Mouse (Mus musculus): ENCODE data around the gene Spen. TPM values are rescaled to one million over a fixed set of nuclear protein-coding genes. Genes with fewer than 3 reads are reported as not detected.
"Not testable (repeated sequence)": the region's sequence is repeated elsewhere in the genome, so short reads cannot be mapped to it uniquely, and the experiment has no call there.

Gene Spen
- polyA plus RNA-seq, 1 experiment from 2014 or later, result 9.1 TPM

DNA sequence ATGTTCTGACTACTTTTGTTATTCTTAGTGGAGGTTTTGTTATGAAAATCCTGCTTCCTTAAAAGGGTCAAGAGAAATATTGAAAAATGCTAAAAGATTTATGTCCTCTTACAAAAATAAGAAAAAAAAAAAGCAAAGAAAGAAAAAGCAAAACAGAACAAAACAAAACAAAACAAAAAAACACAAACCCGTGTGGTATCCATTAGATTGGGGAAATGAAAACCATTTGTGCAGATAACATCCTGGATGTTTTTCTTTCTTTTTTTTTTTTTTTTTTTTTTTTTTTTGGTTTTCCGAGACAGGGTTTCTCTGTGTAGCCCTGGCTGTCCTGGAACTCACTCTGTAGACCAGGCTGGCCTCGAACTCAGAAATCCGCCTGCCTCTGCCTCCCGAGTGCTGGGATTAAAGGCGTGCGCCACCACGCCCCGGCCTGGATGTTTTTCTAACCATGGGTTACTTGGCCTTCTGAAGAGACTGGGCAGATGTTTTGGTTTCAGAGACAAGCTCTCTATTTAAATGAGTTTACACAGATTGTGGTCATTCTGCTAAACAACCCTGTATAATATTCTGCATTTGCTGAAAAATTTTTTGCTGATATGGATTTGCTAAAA lies 16.0 kb upstream of the Spen start:
- peaks cover 11% of the 10 kb centered on the region for H3K4me1 ChIP-seq (replicated peaks; ENCODE audit: control insufficient read depth, insufficient read depth, low read length)
- 90% methylated on average over 8 of the region's 9 CpGs for WGBS
- not testable (repeated sequence) for H3K9ac ChIP-seq (ENCODE audit: low read depth, low read length); H3K27me3 ChIP-seq (replicated peaks; ENCODE audit: control insufficient read depth, insufficient read depth, low read length); DNase-seq (ENCODE audit: low spot score); ATAC-seq (replicated peaks; ENCODE audit: low FRiP score); H3K4me3 ChIP-seq (ENCODE audit: low read depth, low read length); H3K9me3 ChIP-seq (ENCODE audit: control insufficient read depth, low read length); H3K36me3 ChIP-seq (ENCODE audit: control insufficient read depth, insufficient read depth, low read length); H3K27ac ChIP-seq (ENCODE audit: low read depth, low read length); H3K4me2 ChIP-seq

DNA sequence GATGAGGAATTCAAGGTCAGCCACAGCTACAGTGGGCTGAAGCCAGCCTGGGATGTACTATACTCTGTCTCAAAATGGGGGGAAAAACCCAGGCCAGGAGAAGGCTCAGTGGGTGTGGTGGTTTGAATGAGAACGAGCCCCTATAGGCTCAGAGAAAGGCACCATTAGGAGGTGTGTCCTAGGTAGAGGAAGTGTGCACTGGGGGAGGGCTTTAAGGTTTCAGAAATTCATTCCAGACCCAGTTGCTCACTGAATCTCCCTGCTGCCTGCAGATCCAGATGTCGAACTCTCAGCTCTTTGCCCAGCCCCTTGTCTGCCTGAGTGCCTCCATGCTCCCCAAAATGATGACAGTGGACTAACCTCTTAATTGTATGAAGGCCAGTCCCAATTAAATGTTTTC lies 14.1 kb upstream of the Spen start:
- Histone ChIP-seq H3K9ac (ENCODE audit: low read depth, low read length) (no peak overlapping the region), H3K36me3 (ENCODE audit: control insufficient read depth, insufficient read depth, low read length) (no peaks in the 10 kb centered on the region), H3K4me3 (ENCODE audit: low read depth, low read length) (no peak overlapping the region), H3K27ac (ENCODE audit: low read depth, low read length) (no peak overlapping the region), H3K9me3 (ENCODE audit: control insufficient read depth, low read length) (no peaks in the 10 kb centered on the region), H3K4me1 (replicated peaks; ENCODE audit: control insufficient read depth, insufficient read depth, low read length) (0 out of 2 replicates have a peak, but pooled peaks cover under 1% of the 10 kb centered on the region), H3K4me2 (no peak overlapping the region), H3K27me3 (replicated peaks; ENCODE audit: control insufficient read depth, insufficient read depth, low read length) (no peaks in the 10 kb centered on the region)
- WGBS, result 37% methylated on average over 2 of the region's 2 CpGs
- ATAC-seq (replicated peaks; ENCODE audit: low FRiP score) (peak; percentile 84), DNase-seq (ENCODE audit: low spot score) (no peak)

DNA sequence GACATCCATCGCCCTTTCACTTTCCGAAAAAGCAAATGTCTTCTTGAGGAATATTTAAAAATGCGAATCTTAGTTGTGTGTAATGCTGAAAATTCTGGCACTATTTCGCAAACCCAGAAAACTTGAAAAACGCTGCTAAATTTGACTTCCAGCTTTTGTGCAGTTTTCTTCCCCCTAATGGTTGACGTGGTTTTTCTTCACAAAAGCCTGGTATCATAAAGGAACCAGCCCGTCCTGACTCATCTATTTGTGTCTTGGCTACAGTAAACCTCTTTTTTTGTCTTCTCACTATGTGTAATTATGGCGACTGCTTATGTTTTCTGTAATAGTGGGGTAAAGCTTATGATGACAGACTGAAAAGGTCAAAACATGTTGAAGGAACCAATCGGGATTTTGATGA lies 8.9 kb upstream of the Spen start:
- H3K36me3 ChIP-seq (ENCODE audit: control insufficient read depth, insufficient read depth, low read length), result no peaks in the 10 kb centered on the region
- no peaks in the 10 kb centered on the region for H3K27me3 ChIP-seq (replicated peaks; ENCODE audit: control insufficient read depth, insufficient read depth, low read length)
- no peak for DNase-seq (ENCODE audit: low spot score)
- no peak for ATAC-seq (replicated peaks; ENCODE audit: low FRiP score)
- peak overlapping the region; percentile 36; the same call in 1 of the 2 replicates for H3K27ac ChIP-seq (ENCODE audit: low read depth, low read length)
- H3K4me3 ChIP-seq (ENCODE audit: low read depth, low read length), result peak overlapping the region; percentile 83
- no peaks in the 10 kb centered on the region for H3K9me3 ChIP-seq (ENCODE audit: control insufficient read depth, low read length)
- H3K9ac ChIP-seq (ENCODE audit: low read depth, low read length), result peak overlapping the region; percentile 98
- 21% methylated on average over 9 of the region's 9 CpGs for WGBS
- H3K4me1 ChIP-seq (replicated peaks; ENCODE audit: control insufficient read depth, insufficient read depth, low read length), result peaks cover 8% of the 10 kb centered on the region; the same call in 1 of the 2 replicates
- peak overlapping the region; percentile 87 for H3K4me2 ChIP-seq

DNA sequence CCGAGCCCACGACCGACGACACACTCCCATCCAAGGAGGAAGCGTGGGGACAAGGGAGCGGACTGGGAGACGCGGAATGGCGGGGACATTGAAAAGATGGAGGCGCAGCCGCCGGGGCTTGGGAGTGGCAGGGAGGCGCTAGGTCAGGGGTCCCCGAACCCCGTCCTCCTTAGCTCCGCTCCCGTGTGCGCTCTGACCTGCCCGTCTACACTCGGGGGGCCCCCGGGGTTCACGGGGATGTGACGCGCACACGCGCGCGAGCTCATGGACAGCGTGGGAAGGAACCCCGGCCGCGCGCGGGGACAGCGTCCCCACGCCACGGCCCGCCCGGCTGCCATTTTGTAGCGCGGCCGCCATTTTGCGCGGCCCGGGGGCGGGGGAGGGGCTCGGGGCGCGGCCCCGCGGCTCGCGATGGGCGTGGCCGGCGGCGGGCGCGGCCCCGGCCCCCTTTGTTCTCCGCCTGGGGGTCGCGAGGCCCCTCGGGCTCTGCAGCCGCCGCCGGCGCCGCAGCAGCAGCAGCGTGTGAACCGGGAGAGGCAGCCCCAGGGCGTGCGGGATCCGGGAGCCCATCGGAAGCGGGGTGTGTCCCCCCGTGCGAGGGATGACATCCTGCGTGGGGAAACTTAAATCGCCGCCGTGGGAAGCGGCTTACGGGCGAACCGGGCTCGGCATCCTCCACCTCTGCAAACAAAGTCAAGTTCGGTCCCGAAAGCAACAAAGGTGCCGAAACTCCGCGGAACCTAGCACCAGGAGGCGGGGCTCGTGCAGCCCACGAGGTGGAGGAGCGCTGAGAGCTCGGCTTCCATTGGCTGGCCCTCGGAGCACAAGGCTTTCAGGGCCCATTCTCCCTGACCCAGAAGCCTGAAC lies 8.2 kb upstream of the Spen start:
- Histone ChIP-seq H3K4me3 (ENCODE audit: low read depth, low read length) (peak overlapping the region; percentile 83), H3K9me3 (ENCODE audit: control insufficient read depth, low read length) (no peaks in the 10 kb centered on the region), H3K27me3 (replicated peaks; ENCODE audit: control insufficient read depth, insufficient read depth, low read length) (no peaks in the 10 kb centered on the region), H3K4me1 (replicated peaks; ENCODE audit: control insufficient read depth, insufficient read depth, low read length) (peaks cover 8% of the 10 kb centered on the region; the same call in 1 of the 2 replicates), H3K27ac (ENCODE audit: low read depth, low read length) (peak overlapping the region; percentile 99), H3K36me3 (ENCODE audit: control insufficient read depth, insufficient read depth, low read length) (no peaks in the 10 kb centered on the region), H3K4me2 (peak overlapping the region; percentile 87), H3K9ac (ENCODE audit: low read depth, low read length) (peak overlapping the region; percentile 98)
- ATAC-seq (replicated peaks; ENCODE audit: low FRiP score), result peak; percentile 80
- DNase-seq (ENCODE audit: low spot score), result peak; percentile 85
- WGBS, result 0% methylated on average over 92 of the region's 98 CpGs

DNA sequence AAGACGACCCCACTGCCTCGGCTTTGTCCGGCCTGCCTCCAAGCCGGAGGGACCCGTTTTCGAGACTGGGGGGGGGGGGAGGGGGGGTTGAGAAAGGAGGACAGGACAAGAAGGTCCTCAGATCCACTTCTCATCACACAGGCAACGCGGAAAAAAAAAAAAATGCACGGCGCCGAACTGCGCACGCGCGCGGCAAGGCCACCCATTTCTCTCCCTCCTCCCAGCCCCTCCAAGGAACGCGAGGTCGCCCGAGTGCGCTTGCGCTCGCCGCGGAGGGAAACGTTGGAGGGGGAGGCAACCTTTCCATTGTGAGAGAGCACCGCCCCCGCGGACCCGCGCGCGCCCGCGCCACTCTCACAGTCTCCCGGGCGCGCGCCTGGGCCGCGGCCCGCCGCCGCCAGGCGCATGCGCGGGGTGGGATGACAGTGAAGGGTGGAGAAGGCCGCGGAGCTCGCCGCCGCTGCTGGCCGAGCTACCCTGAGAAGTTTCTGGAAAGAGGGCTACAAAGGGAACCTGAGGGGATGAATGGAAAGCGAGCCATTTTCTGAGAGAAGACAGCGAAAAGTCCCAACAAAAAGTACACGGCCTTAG lies 7.4 kb upstream of the Spen start:
- no peaks in the 10 kb centered on the region for H3K27me3 ChIP-seq (replicated peaks; ENCODE audit: control insufficient read depth, insufficient read depth, low read length)
- peak; percentile 86 for ATAC-seq (replicated peaks; ENCODE audit: low FRiP score)
- WGBS, result under 1% methylated on average over 49 of the region's 56 CpGs

DNA sequence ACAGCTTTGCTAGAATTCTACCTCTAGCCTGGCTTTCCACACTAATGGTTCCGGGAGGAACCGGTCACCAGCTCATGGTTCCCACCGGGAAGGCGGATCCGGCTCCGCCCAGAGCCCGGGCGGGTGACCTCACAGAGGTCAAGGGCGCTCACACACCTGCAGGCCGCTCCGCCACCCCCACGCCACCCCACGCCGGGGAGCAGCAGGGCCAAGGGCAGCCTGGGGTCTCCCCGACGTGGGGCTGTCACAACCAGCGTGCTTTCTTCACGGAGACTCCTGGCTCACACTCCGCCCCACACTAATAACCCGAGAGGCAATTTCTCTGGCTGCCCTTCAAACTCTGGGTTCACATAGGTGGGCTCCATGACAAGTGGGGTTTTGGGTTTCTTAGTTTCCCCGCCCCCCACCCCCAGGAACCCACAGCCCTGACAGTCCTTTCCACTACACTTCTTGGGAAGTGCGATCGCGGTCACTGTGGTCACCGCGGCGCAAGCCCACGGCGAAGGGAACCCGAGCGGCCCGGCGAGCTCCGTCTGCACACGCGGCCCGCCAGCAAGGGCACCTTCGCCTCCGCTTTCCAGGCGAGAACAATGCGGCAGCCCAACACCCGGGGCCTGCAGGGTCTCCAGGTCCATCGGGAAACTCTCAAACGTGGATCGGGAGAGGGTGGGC lies 6.8 kb upstream of the Spen start:
- Histone ChIP-seq H3K27ac (ENCODE audit: low read depth, low read length) (peak overlapping the region; percentile 99), H3K9me3 (ENCODE audit: control insufficient read depth, low read length) (no peaks in the 10 kb centered on the region), H3K4me3 (ENCODE audit: low read depth, low read length) (peak overlapping the region; percentile 83), H3K36me3 (ENCODE audit: control insufficient read depth, insufficient read depth, low read length) (no peaks in the 10 kb centered on the region), H3K9ac (ENCODE audit: low read depth, low read length) (peak overlapping the region; percentile 74), H3K4me2 (peak overlapping the region; percentile 87), H3K27me3 (replicated peaks; ENCODE audit: control insufficient read depth, insufficient read depth, low read length) (no peaks in the 10 kb centered on the region), H3K4me1 (replicated peaks; ENCODE audit: control insufficient read depth, insufficient read depth, low read length) (peaks cover 10% of the 10 kb centered on the region; the same call in 1 of the 2 replicates)
- under 1% methylated on average over 45 of the region's 45 CpGs for WGBS
- peak; percentile 24 for ATAC-seq (replicated peaks; ENCODE audit: low FRiP score)
- DNase-seq (ENCODE audit: low spot score), result peak; percentile 75

More for the DNA sequence above, 7.4 kb upstream of the Spen start:
- peak overlapping the region; percentile 87 for H3K4me2 ChIP-seq
- H3K9me3 ChIP-seq (ENCODE audit: control insufficient read depth, low read length), result no peaks in the 10 kb centered on the region
- peak overlapping the region; percentile 99 for H3K27ac ChIP-seq (ENCODE audit: low read depth, low read length)
- peak; percentile 100 for DNase-seq (ENCODE audit: low spot score)
- H3K9ac ChIP-seq (ENCODE audit: low read depth, low read length), result peak overlapping the region; percentile 98
- H3K36me3 ChIP-seq (ENCODE audit: control insufficient read depth, insufficient read depth, low read length), result no peaks in the 10 kb centered on the region
- H3K4me3 ChIP-seq (ENCODE audit: low read depth, low read length), result peak overlapping the region; percentile 83
- peaks cover 8% of the 10 kb centered on the region; the same call in 1 of the 2 replicates for H3K4me1 ChIP-seq (replicated peaks; ENCODE audit: control insufficient read depth, insufficient read depth, low read length)

DNA sequence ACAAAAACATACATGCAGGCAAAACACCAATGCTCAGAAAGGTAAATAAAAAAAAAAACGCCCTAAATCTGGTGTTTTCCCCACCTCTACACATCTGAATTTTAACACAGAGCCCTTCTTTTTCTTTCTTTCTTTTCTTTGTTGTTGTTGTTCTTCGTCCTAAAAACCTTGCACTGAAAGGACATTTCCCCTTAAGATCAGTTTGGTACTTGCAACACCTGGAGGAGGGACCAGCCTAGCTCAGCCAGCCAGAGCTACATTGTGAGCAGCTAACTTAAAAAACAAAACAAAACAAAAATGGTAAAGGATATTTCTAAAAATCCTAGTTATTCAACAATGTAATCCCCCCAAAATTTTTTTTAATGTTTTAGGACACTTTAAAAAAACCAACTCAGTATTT lies 6.1 kb upstream of the Spen start:
- Histone ChIP-seq H3K27me3 (replicated peaks; ENCODE audit: control insufficient read depth, insufficient read depth, low read length) (no peaks in the 10 kb centered on the region), H3K9me3 (ENCODE audit: control insufficient read depth, low read length) (no peaks in the 10 kb centered on the region), H3K9ac (ENCODE audit: low read depth, low read length) (no peak overlapping the region), H3K4me2 (peak overlapping the region; percentile 87; the same call in 1 of the 2 replicates), H3K27ac (ENCODE audit: low read depth, low read length) (no peak overlapping the region), H3K4me3 (ENCODE audit: low read depth, low read length) (no peak overlapping the region), H3K36me3 (ENCODE audit: control insufficient read depth, insufficient read depth, low read length) (no peaks in the 10 kb centered on the region), H3K4me1 (replicated peaks; ENCODE audit: control insufficient read depth, insufficient read depth, low read length) (peaks cover 11% of the 10 kb centered on the region; the same call in 1 of the 2 replicates)
- WGBS, result 57% methylated on average over 2 of the region's 2 CpGs
- ATAC-seq (replicated peaks; ENCODE audit: low FRiP score) (no peak), DNase-seq (ENCODE audit: low spot score) (no peak)

DNA sequence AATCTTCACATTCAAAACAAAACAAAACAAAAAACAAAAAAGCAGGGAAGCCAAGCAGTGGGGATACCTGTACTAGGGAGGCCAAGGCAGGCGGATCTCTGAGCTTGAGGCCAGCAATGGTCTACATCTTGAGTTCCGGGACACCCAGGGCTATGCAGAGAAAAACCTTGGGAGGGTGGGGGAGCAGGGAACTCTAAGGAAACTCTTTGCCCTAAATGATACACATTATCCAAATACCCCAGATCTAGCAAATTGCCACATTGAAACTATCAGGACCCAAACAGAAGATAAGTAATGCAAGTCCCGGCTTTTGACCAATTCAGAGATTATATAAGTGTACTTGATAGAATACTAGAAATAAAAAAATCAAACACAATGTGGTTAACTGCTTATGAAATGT lies 5.2 kb upstream of the Spen start:
- peaks cover 14% of the 10 kb centered on the region for H3K4me1 ChIP-seq (replicated peaks; ENCODE audit: control insufficient read depth, insufficient read depth, low read length)
- 64% methylated on average over 3 of the region's 3 CpGs for WGBS
- no peak for ATAC-seq (replicated peaks; ENCODE audit: low FRiP score)

More for the DNA sequence above, 5.2 kb upstream of the Spen start:
- Histone ChIP-seq H3K9ac (ENCODE audit: low read depth, low read length) (no peak overlapping the region), H3K9me3 (ENCODE audit: control insufficient read depth, low read length) (no peaks in the 10 kb centered on the region), H3K27me3 (replicated peaks; ENCODE audit: control insufficient read depth, insufficient read depth, low read length) (no peaks in the 10 kb centered on the region), H3K27ac (ENCODE audit: low read depth, low read length) (no peak overlapping the region), H3K4me2 (no peak overlapping the region), H3K36me3 (ENCODE audit: control insufficient read depth, insufficient read depth, low read length) (no peaks in the 10 kb centered on the region), H3K4me3 (ENCODE audit: low read depth, low read length) (no peak overlapping the region)
- DNase-seq (ENCODE audit: low spot score), result no peak
